Mouse (Mus musculus) intestine, postnatal 0 days (tissue): ENCODE data around the gene Adamtsl2. TPM values are rescaled to one million over a fixed set of nuclear protein-coding genes. Genes with fewer than 3 reads are reported as not detected.

ENCODE experiments used
- ATAC-seq: fragments of 200-750 bp; cut with Nextera tagmentation; 2 replicates; pipeline ENCODE4 v1.8.0; 2017; ENCODE audit warnings: mild to moderate bottlenecking, moderate TSS enrichment, moderate library complexity
- H3K27ac ChIP-seq: fragments of 300-500 bp; sonication (generic); 2 replicates; pipeline ENCODE4 v1.5.1; 2014; ENCODE audit warnings: mild to moderate bottlenecking, low read depth, low read length, moderate library complexity
- H3K27me3 ChIP-seq: fragments of 300-500 bp; sonication (generic); replicated peaks from 2 replicates; pipeline ENCODE4 v1.6.1; 2014; ENCODE audit warnings: low read length, mixed read lengths; ENCODE audit not compliant: control insufficient read depth, insufficient read depth
- H3K36me3 ChIP-seq: fragments of 300-500 bp; sonication (generic); 2 replicates; pipeline ENCODE4 v1.6.1; 2014; ENCODE audit warnings: mild to moderate bottlenecking, moderate library complexity; ENCODE audit not compliant: control insufficient read depth, insufficient read depth
- H3K4me1 ChIP-seq: fragments of 300-500 bp; sonication (generic); replicated peaks from 2 replicates; pipeline ENCODE4 v1.6.1; 2014; ENCODE audit warnings: antibody characterized with exemption, low read length, mixed read lengths; ENCODE audit not compliant: control insufficient read depth, insufficient read depth
- H3K4me2 ChIP-seq: fragments of 300-500 bp; sonication (generic); replicated peaks from 2 replicates; pipeline ENCODE4 v1.6.1; 2014; ENCODE audit warnings: low read depth, mild to moderate bottlenecking, moderate library complexity
- H3K4me3 ChIP-seq: fragments of 300-500 bp; sonication (generic); 2 replicates; pipeline ENCODE4 v1.5.1; 2014; ENCODE audit warnings: low read depth, low read length
- H3K9ac ChIP-seq: fragments of 300-500 bp; sonication (generic); 2 replicates; pipeline ENCODE4 v1.6.1; 2014; ENCODE audit warnings: mild to moderate bottlenecking, low read depth, low read length
- H3K9me3 ChIP-seq: fragments of 300-500 bp; sonication (generic); 2 replicates; pipeline ENCODE4 v1.6.1; 2016; ENCODE audit warnings: mixed run types; ENCODE audit not compliant: control insufficient read depth
- CTCF ChIP-seq: sonication (generic); IDR thresholded peaks from 2 replicates; pipeline ENCODE4 v1.5.1; 2016; ENCODE audit warnings: low read depth, mild to moderate bottlenecking, control low read depth, antibody characterized with exemption, moderate library complexity
- WGBS: fragments of 180-500 bp; shearing (Covaris S2); extraction: QIAGEN DNeasy Blood & Tissue Kit; methylation state at CpG from one replicate; pipeline ENCODE4 v1.1.7; 2014; 5-methylcytosine and 5-hydroxymethylcytosine counted together
- polyA plus RNA-seq: library from polyadenylated mRNA; unstranded; fragments of >200 nt; fragmentation: Nextera tagmentation; extraction: Ambion mirVana; gene quantifications from 2 replicates; pipeline ENCODE4 v1.2.1, GENCODE M21; 2015

The Adamtsl2 gene
- polyA plus RNA-seq, 1 experiment from 2014 or later, result 1.0 TPM

GRCm38 (mm10) chr2:27042131-27042844 is 36.9 kb upstream of the Adamtsl2 start:
- H3K9me3 ChIP-seq, result no peaks in the 10 kb centered on the region
- no peaks in the 10 kb centered on the region for H3K36me3 ChIP-seq
- no peak for ATAC-seq
- 66% methylated on average over 8 of the region's 8 CpGs for WGBS
- no peak for TF ChIP-seq CTCF
- no peak overlapping the region for H3K27ac ChIP-seq
- no peak overlapping the region for H3K4me3 ChIP-seq
- H3K27me3 ChIP-seq, result no peaks in the 10 kb centered on the region
- H3K4me1 ChIP-seq, result no peaks in the 10 kb centered on the region
- no peak overlapping the region for H3K9ac ChIP-seq
- H3K4me2 ChIP-seq, result no peak overlapping the region

DNA sequence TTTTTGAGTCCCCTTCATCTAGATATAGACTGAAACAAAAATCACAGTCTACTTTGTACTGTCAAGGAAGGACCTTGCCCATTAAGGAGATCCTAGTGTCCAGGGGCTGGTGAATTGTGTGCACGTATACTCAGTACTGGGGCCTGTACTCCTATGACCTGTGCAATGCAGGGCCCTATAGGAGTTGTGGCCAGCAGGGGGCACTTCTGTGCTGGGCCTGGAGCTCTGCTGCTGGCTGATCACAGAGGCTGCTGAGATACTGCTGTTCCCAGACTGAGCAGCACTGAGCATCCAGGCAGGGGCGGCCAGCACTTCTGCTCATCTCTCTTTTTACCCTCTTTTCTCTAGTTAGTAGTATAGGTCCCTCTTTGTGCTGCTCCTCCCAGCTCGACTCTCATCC is 35.7 kb upstream of the Adamtsl2 start:
- H3K36me3 ChIP-seq, result no peaks in the 10 kb centered on the region
- no peak overlapping the region for H3K9ac ChIP-seq
- H3K27me3 ChIP-seq, result no peaks in the 10 kb centered on the region
- no peaks in the 10 kb centered on the region for H3K9me3 ChIP-seq
- no peak overlapping the region for H3K27ac ChIP-seq
- H3K4me2 ChIP-seq, result no peak overlapping the region
- no peaks in the 10 kb centered on the region for H3K4me1 ChIP-seq
- ATAC-seq, result peak; percentile 44; the same call in 1 of the 2 replicates
- TF ChIP-seq CTCF, result peak; percentile 92
- no peak overlapping the region for H3K4me3 ChIP-seq
- 14% methylated on average over 3 of the region's 3 CpGs for WGBS

DNA sequence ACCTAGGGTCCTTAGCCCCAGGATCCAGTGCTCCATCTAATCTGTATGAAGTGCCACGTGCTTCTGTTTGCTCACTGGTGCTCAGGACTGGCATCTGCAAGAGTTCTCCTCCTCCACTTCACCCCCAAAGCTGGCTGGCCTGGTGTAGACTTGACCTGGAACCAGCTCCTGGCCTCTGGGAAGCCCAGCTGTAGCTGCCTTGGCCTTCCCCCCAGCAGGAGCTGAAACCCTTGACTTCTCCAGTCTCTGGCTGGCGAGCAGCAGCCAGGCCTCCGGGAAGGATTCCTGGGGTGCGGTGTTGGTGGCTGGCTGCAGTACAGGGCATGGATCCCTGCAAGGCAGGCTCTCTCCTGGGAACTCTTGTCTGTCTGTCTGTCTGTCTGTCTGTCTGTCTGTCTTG is 35.0 kb upstream of the Adamtsl2 start:
- Histone ChIP-seq H3K4me1 (no peaks in the 10 kb centered on the region), H3K4me3 (no peak overlapping the region), H3K9ac (no peak overlapping the region), H3K9me3 (no peaks in the 10 kb centered on the region), H3K4me2 (no peak overlapping the region), H3K27me3 (no peaks in the 10 kb centered on the region), H3K36me3 (no peaks in the 10 kb centered on the region), H3K27ac (no peak overlapping the region)
- no peak for ATAC-seq
- TF ChIP-seq CTCF, result no peak
- WGBS, result 84% methylated on average over 4 of the region's 4 CpGs

- no peak for ATAC-seq
These were observed 34.5 kb upstream of the Adamtsl2 start for GRCm38 (mm10) chr2:27044641-27045040.

DNA sequence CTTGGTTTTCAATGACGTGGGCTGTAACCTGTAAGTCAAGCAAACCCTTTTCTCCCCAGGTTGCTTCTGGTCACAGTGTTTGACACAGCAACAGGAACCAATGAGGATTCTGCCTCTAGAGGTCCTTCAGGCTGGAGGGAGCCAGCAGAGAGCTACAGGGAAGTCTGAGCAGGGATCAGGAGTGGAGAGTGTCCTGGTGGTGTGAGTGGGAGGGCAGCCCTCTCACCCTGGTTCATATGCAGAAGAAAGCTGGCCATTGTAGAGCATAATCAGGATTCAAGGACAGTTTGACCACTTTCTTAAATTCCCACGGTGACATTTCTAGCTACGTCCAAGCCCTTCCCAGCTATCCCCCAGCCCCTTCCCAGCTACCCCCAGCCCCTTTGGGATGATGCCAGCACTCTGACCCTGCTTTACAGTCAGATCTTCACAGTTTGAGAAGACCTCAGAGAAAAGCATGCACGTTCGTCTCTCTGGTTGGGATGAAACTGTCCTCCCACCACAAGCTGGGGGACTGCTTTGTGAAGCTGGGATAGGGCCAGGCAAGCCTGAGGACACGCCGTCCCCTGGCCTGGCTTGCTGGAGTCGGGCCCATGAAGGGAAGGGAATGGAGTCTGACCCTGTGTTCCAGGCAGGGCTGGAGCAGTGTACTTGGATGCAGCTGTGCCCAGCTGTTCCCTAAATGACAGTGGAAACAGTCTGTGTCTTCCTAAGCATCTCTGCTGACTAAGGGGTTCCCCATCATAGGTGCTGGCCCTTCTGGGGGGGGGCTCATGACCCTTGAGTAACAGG is 33.0 kb upstream of the Adamtsl2 start:
- ATAC-seq, result no peak
- Histone ChIP-seq H3K4me1 (no peaks in the 10 kb centered on the region), H3K4me3 (no peak overlapping the region), H3K27ac (no peak overlapping the region), H3K36me3 (no peaks in the 10 kb centered on the region), H3K9ac (no peak overlapping the region), H3K4me2 (no peak overlapping the region), H3K27me3 (no peaks in the 10 kb centered on the region), H3K9me3 (no peaks in the 10 kb centered on the region)
- 53% methylated on average over 8 of the region's 8 CpGs for WGBS
- TF ChIP-seq CTCF, result no peak

More at GRCm38 (mm10) chr2:27044641-27045040, 34.5 kb upstream of the Adamtsl2 start:
- Histone ChIP-seq H3K27ac (no peak overlapping the region), H3K9ac (no peak overlapping the region), H3K4me2 (no peak overlapping the region), H3K27me3 (no peaks in the 10 kb centered on the region), H3K4me1 (no peaks in the 10 kb centered on the region), H3K9me3 (no peaks in the 10 kb centered on the region), H3K4me3 (no peak overlapping the region), H3K36me3 (no peaks in the 10 kb centered on the region)
- 83% methylated on average over 3 of the region's 3 CpGs for WGBS
- no peak for TF ChIP-seq CTCF

DNA sequence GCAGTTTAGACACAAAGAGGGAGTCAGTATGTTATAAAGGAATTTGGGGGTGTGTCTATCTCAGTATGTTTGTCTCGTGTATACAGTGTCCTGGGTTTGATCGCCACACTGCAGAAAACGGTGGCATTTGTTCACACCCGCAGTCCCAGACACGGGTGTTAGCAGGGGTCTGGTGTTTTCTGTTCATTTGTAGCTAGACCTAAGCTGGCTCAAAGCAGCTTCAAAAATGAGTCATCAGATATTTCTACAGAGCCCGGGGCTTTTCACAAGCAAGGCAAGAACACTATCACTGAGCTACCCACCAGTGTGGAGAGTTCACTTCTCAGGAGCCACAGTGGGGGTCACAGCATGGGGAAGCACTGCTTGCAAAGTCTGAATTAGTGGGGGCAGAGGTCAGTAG is 29.8 kb upstream of the Adamtsl2 start:
- Histone ChIP-seq H3K4me2 (no peak overlapping the region), H3K36me3 (no peaks in the 10 kb centered on the region), H3K27ac (no peak overlapping the region), H3K27me3 (no peaks in the 10 kb centered on the region), H3K9me3 (no peaks in the 10 kb centered on the region), H3K4me1 (no peaks in the 10 kb centered on the region), H3K9ac (no peak overlapping the region), H3K4me3 (no peak overlapping the region)
- WGBS, result 33% methylated on average over 6 of the region's 6 CpGs
- TF ChIP-seq CTCF, result no peak
- no peak for ATAC-seq
